Mouse (Mus musculus) E14TG2a.4 (cell line): ENCODE data around the gene Vmn1r223.

Experiments
- CTCF ChIP-seq: conservative IDR thresholded peaks from 2 replicates; pipeline ENCODE4 v1.5.1; 2014; ENCODE audit warnings: low read length
- NANOG ChIP-seq: IDR thresholded peaks from 2 replicates; pipeline ENCODE4 v1.6.1; 2014; ENCODE audit warnings: borderline replicate concordance, low read length, mixed read lengths
- POU5F1 ChIP-seq: IDR thresholded peaks from 2 replicates; pipeline ENCODE4 v1.6.1; 2014; ENCODE audit warnings: low read length, borderline replicate concordance

DNA sequence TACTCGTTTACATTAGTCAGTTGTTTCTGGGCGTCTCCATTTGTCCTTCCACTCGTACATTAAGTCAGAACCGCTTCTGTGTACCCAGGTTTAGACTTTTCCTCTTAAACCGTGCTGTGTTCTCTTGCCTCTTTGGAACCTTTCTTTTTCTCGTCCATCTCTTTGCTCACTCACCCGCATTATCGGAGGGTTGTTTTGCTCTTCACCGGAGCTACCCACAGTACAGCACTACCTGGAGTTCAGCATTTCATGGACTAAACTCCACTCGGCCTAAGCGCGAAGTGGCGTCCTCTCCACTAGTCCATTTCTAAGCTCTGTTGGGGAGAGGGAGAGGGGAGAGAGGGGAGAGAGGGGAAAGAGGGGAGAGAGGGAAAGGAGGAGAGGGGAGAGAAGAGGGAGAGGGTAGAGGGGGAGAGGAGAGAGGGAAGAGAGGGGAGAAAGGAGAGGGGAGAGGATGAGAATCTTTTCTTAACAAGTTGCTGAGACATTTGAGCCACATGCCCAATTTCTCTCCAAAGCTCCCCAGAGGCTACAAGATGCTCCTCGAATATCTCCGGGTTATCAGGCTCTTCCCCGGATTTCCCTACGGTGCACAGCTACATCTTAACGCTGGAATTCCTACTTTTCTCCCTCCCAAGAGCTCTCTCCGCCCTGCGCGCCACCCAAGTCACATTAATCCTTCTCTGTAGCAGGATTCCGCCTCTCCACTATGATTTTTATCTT lies 52.5 kb downstream of the Vmn1r223 start:
- TF ChIP-seq CTCF (no peak), POU5F1 (no peak), NANOG (no peak)
